Mouse (Mus musculus) layer of hippocampus, adult 9-11 months (tissue): ENCODE data around the gene Slc35b2.

ENCODE experiments used
- DNase-seq: peaks from one replicate; pipeline ENCODE4 v3.0.0; 2022

The Slc35b2 gene

GRCm38 (mm10) chr17:45565103-45565502 is 1.4 kb downstream of the Slc35b2 start:
- DNase-seq: no peak

- DNase-seq: no peak
These were observed 2.3 kb downstream of the Slc35b2 start for GRCm38 (mm10) chr17:45566031-45566359.

- no peak for DNase-seq
These were observed 2.9 kb downstream of the Slc35b2 start for GRCm38 (mm10) chr17:45566360-45567161.

GRCm38 (mm10) chr17:45567162-45567601 is 3.5 kb downstream of the Slc35b2 start:
- no peak for DNase-seq

- no peak for DNase-seq
These were observed 5.3 kb downstream of the Slc35b2 start for GRCm38 (mm10) chr17:45568990-45569389.

- DNase-seq: no peak
These were observed 6.3 kb downstream of the Slc35b2 start for GRCm38 (mm10) chr17:45569999-45570398.

GRCm38 (mm10) chr17:45572103-45573086 is 8.7 kb downstream of the Slc35b2 start:
- DNase-seq: peak; percentile 84

GRCm38 (mm10) chr17:45573087-45573779 is 9.6 kb downstream of the Slc35b2 start, which contains the start of gene Hsp90ab1:
TSS of gene Hsp90ab1 (minus strand) at chr17:45573271.
- DNase-seq: peak; percentile 98

- peak; percentile 96 for DNase-seq
These were observed 10.1 kb downstream of the Slc35b2 start for GRCm38 (mm10) chr17:45573780-45574123.

- DNase-seq: peak; percentile 93
These were observed 10.6 kb downstream of the Slc35b2 start for GRCm38 (mm10) chr17:45574129-45574761.

GRCm38 (mm10) chr17:45575123-45575897 is 11.6 kb downstream of the Slc35b2 start:
- DNase-seq: no peak

GRCm38 (mm10) chr17:45578242-45578641 is 14.6 kb downstream of the Slc35b2 start:
- no peak for DNase-seq

- no peak for DNase-seq
These were observed 15.2 kb downstream of the Slc35b2 start for GRCm38 (mm10) chr17:45578843-45579242.

GRCm38 (mm10) chr17:45579554-45579953 is 15.9 kb downstream of the Slc35b2 start:
- no peak for DNase-seq

- DNase-seq: no peak
These were observed 17.3 kb downstream of the Slc35b2 start for GRCm38 (mm10) chr17:45580958-45581477.

GRCm38 (mm10) chr17:45581567-45581983 is 17.9 kb downstream of the Slc35b2 start:
- DNase-seq: peak; percentile 62

- no peak for DNase-seq
These were observed 18.5 kb downstream of the Slc35b2 start for GRCm38 (mm10) chr17:45582188-45582587.

- DNase-seq: no peak
These were observed 19.2 kb downstream of the Slc35b2 start for GRCm38 (mm10) chr17:45582715-45583355.

GRCm38 (mm10) chr17:45584096-45584896 is 20.6 kb downstream of the Slc35b2 start:
- peak; percentile 77 for DNase-seq
